Mouse (Mus musculus) hindbrain, embryonic 10.5 days (tissue): ENCODE results near the gene Fus. TPM values are rescaled to one million over a fixed set of nuclear protein-coding genes. Genes with fewer than 3 reads are reported as not detected.

Experiments
- DNase-seq: peaks from one replicate; pipeline ENCODE4 v3.0.0-alpha.2; 2017; ENCODE audit warnings: low spot score
- H3K27ac ChIP-seq: fragments of 300-500 bp; sonication (generic); 2 replicates; pipeline ENCODE4 v1.5.1; 2016; ENCODE audit warnings: mild to moderate bottlenecking, moderate library complexity
- H3K27me3 ChIP-seq: fragments of 300-500 bp; sonication (generic); 2 replicates; pipeline ENCODE4 v1.6.1; 2016; ENCODE audit warnings: mild to moderate bottlenecking; ENCODE audit not compliant: poor library complexity, insufficient read depth, severe bottlenecking
- H3K36me3 ChIP-seq: fragments of 300-500 bp; sonication (generic); 2 replicates; pipeline ENCODE4 v1.6.1; 2016; ENCODE audit warnings: mild to moderate bottlenecking, moderate library complexity
- H3K4me1 ChIP-seq: fragments of 300-500 bp; sonication (generic); replicated peaks from 2 replicates; pipeline ENCODE4 v1.6.1; 2016; ENCODE audit warnings: mild to moderate bottlenecking
- H3K4me3 ChIP-seq: fragments of 300-500 bp; sonication (generic); 2 replicates; pipeline ENCODE4 v1.5.1; 2016; ENCODE audit warnings: mild to moderate bottlenecking, moderate library complexity
- H3K9me3 ChIP-seq: fragments of 300-500 bp; sonication (generic); 2 replicates; pipeline ENCODE4 v1.6.1; 2016; ENCODE audit warnings: mild to moderate bottlenecking, moderate library complexity
- WGBS: fragments of 180-500 bp; shearing (Covaris S2); methylation state at CpG from one replicate; pipeline ENCODE4 v1.1.7; 2016; 5-methylcytosine and 5-hydroxymethylcytosine counted together
- polyA plus RNA-seq: library from polyadenylated mRNA; unstranded; fragments of >200 nt; fragmentation: Nextera tagmentation; extraction: Ambion mirVana; gene quantifications from 2 replicates; pipeline ENCODE4 v1.2.1, GENCODE M21; 2016

Gene Fus
- polyA plus RNA-seq, 1 experiment from 2014 or later = 328 TPM

DNA sequence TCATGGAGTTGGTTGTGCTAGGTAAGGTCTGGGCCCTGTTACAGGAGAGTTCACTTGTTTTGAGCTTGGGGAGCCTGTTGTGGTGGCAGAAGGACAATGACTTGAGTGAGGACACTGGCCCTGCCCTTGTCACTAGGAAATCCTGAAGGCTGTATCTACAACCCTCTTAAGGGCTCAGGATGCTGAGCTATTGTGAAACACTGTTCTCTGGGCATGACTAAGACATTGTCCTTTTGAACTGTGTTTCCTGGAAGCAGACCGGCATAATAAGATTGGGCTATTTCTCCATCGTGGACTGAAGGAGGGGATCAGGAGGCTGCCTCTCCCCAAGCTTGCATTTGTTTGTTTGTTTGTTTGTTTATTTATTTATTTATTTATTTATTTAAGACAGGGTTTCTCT is 51.9 kb downstream of the Fus start:
- 86% methylated on average over 2 of the region's 2 CpGs for WGBS

DNA sequence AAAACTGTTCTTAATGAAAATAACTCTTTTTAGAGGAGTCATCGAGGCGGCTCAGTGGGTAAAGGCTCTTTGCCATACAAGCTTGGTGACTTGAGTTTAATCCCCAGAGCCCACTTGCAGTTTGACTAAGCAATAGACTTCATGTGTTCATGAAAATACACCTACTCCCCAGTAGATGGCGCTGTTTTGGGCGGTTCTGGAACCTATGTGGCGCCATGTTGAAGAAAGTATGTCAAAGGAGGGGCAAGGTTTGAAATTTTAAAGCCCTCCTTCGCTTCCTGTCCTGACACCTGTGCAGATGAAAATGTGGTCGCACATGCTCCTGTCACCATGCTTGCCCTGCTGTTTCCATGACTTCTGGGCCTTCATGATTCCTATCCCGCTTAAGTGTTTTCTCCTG is 55.7 kb downstream of the Fus start:
- DNase-seq = no peak
- Histone ChIP-seq H3K4me1 (no peaks in the 10 kb centered on the region), H3K4me3 (no peak overlapping the region), H3K27ac (no peak overlapping the region), H3K9me3 (no peaks in the 10 kb centered on the region), H3K27me3 (no peaks in the 10 kb centered on the region), H3K36me3 (no peaks in the 10 kb centered on the region)
- 64% methylated on average over 8 of the region's 8 CpGs for WGBS

More for the DNA sequence above, 51.9 kb downstream of the Fus start:
- Histone ChIP-seq H3K4me1 (no peaks in the 10 kb centered on the region), H3K36me3 (no peaks in the 10 kb centered on the region), H3K9me3 (no peaks in the 10 kb centered on the region), H3K27me3 (no peaks in the 10 kb centered on the region), H3K4me3 (no peak overlapping the region), H3K27ac (no peak overlapping the region)
- no peak for DNase-seq

DNA sequence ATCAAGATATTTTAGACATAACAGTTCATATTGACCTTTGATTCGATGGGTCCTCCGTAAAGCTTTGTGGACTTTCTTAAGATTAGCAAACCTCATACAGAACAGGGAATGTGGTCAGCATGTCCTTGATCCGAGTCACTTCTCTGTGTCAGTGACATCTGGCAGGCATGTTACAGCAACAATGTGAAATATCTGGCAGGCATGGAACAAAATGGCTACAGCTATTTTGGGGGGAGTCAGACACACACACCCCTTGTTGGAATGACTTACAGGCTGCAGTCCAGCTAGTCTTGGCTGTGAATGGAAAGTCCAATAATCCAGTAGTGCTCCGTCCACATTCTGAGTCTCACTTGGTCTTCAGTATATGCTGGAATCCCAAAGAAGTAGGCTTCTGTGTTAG is 56.3 kb downstream of the Fus start:
- Histone ChIP-seq H3K9me3 (no peaks in the 10 kb centered on the region), H3K36me3 (no peaks in the 10 kb centered on the region), H3K27me3 (no peaks in the 10 kb centered on the region), H3K27ac (no peak overlapping the region), H3K4me3 (no peak overlapping the region), H3K4me1 (no peaks in the 10 kb centered on the region)
- WGBS = 90% methylated on average over 4 of the region's 4 CpGs
- DNase-seq = no peak

DNA sequence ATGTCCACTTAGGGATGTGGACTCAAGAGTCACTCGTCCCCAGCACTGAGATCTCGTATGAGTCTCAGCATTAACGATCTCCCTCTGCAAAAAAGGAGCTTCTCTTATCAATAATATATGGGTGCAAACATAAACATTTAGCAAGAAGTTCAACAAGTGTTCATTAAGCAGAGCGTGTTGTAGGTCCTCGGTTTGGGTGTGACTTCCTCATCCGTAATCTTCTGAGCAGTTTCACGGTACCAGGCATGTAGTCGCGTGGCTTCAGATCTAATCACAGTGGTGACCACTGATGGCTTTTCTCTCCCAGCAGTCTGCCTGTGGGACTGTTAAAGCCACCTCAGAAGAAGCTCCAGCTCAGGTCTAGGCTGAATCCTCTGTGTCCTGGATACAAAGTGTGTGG is 57.1 kb downstream of the Fus start:
- 92% methylated on average over 9 of the region's 9 CpGs for WGBS
- Histone ChIP-seq H3K4me3 (no peak overlapping the region), H3K27ac (no peak overlapping the region), H3K9me3 (no peaks in the 10 kb centered on the region), H3K4me1 (no peaks in the 10 kb centered on the region), H3K27me3 (no peaks in the 10 kb centered on the region), H3K36me3 (no peaks in the 10 kb centered on the region)
- no peak for DNase-seq

DNA sequence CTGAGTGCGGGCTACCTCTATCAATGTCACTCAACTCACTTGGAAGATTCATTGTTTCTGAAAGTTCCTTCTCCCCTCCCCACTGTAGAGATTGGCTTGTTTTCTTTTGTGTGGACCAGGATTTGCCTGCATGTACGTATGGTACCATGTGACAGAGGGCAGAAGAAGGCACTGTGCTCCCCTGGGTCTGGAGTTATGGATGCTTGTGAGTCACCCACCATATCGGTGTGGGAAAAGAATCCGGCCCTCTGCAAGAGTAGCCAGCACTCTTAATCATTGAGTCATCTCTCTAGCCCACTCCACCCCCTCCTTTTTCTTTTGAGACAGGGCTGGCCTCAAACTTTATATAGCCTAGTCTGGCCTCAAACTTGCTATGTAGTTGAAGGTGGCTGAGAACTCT is 57.7 kb downstream of the Fus start:
- no peaks in the 10 kb centered on the region for H3K4me1 ChIP-seq
- 88% methylated on average over 4 of the region's 4 CpGs for WGBS
- no peak for DNase-seq
- H3K27ac ChIP-seq = no peak overlapping the region
- H3K4me3 ChIP-seq = no peak overlapping the region
- no peaks in the 10 kb centered on the region for H3K9me3 ChIP-seq
- no peaks in the 10 kb centered on the region for H3K36me3 ChIP-seq
- no peaks in the 10 kb centered on the region for H3K27me3 ChIP-seq

DNA sequence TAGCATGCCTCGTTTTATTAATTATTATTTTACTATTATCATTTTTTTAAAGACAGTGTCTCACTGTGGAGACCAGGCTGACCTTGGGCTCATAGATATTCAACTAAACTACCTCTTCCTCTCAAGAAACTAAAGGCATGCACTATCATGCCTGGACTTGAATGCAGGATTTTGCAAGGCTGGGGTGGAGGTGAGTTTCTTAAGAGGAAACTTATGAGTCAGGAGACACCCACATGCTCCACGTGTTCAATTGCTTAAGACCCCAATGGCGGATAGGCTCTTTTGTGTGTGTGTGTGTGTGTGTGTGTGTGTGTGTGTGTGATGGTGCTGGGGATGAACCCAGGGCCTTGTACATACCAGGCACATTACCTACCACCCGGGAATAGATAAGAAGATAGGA is 58.1 kb downstream of the Fus start:
- H3K4me3 ChIP-seq = no peak overlapping the region
- no peaks in the 10 kb centered on the region for H3K4me1 ChIP-seq
- no peak for DNase-seq
- WGBS = 83% methylated on average over 4 of the region's 4 CpGs
- no peak overlapping the region for H3K27ac ChIP-seq
- no peaks in the 10 kb centered on the region for H3K9me3 ChIP-seq
- H3K36me3 ChIP-seq = no peaks in the 10 kb centered on the region
- H3K27me3 ChIP-seq = no peaks in the 10 kb centered on the region

DNA sequence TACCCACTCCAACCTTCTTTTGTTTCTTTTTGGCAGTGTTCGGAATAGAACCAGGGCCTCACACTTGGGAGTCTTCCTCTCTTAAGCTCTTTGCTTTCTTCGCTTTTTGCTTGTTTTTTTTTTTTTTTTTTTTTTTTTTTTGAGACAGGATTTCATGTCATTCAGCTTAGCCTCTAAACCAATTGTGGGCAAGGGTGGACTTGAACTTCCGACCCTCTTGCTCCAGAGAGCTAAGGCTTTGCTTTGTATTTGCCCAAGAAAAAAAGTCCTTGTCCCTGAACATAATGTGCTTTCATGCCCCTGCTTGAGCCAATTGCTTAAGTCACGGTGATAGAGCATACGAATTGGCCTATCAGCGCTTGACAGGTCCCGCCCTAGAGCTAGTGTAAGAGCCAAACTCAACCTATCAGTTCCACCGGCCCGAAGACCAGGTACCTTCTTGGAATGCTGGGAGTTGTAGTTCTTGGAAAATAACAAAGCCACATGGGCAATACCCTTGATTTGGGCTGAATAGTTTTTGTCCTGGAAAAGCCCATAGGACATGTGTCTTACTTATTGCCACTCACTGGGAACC is 64.2 kb downstream of the Fus start:
- no peak overlapping the region for H3K27ac ChIP-seq
- no peaks in the 10 kb centered on the region for H3K4me1 ChIP-seq
- WGBS = 38% methylated on average over 9 of the region's 9 CpGs
- DNase-seq = peak; percentile 27
- no peaks in the 10 kb centered on the region for H3K9me3 ChIP-seq
- H3K36me3 ChIP-seq = no peaks in the 10 kb centered on the region
- H3K4me3 ChIP-seq = no peak overlapping the region
- H3K27me3 ChIP-seq = no peaks in the 10 kb centered on the region

DNA sequence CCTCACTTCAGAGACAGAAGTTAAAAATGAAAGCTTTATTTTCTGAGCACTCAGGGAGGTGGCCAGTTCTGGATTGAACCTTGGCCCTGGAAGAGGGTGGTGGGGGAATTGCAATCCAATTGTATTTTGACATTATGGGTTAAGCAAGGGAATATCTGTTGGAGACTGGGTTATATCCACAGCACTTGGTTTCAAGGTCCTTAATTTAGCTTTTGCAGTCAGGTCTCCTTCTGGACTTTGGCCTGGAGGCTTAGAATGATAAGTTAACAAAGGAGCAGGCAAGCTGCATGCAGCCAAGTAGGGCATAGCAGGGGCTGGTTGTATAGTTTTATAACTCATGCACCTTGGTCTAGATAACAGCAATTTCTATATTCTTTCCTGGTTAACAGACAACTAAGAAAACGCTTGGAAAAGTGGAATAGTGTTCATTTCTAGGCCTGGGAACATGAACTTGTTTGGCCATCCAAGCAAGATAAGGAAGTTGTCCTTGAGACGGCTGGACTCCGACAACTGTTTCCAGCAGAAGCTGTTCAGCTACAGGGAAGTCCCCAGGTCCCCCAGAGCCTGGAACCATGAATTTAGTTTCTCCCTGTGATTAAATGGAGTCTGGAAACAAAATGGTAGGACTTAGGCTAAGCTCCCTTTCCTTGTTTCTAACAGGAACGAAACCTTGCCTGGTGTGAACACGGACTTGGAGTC is 65.2 kb downstream of the Fus start:
- no peak overlapping the region for H3K27ac ChIP-seq
- WGBS = 91% methylated on average over 5 of the region's 5 CpGs

DNA sequence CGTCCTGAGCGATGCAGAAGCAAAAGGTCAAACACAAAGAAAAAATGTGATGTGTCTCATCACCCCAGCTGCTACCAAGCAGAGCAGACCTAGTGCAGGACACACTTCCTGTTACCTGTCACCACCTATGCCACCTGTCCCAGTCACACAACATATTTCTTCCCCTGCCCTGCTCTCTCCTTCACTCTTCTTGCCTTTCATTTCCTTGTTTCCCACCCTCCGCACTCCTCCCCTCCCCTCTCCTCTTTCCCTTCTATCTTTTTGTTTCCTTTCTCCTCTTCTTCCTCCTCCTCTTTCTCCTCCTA is 65.7 kb downstream of the Fus start:
- DNase-seq = no peak
- H3K27ac ChIP-seq = no peak overlapping the region
- no peaks in the 10 kb centered on the region for H3K27me3 ChIP-seq
- WGBS = 92% methylated on average over 3 of the region's 3 CpGs
- H3K9me3 ChIP-seq = no peaks in the 10 kb centered on the region
- no peaks in the 10 kb centered on the region for H3K36me3 ChIP-seq
- H3K4me1 ChIP-seq = no peaks in the 10 kb centered on the region
- H3K4me3 ChIP-seq = no peak overlapping the region

More for the DNA sequence above, 65.2 kb downstream of the Fus start:
- H3K4me1 ChIP-seq = no peaks in the 10 kb centered on the region
- no peaks in the 10 kb centered on the region for H3K9me3 ChIP-seq
- H3K4me3 ChIP-seq = no peak overlapping the region
- no peaks in the 10 kb centered on the region for H3K36me3 ChIP-seq
- no peaks in the 10 kb centered on the region for H3K27me3 ChIP-seq
- no peak for DNase-seq

DNA sequence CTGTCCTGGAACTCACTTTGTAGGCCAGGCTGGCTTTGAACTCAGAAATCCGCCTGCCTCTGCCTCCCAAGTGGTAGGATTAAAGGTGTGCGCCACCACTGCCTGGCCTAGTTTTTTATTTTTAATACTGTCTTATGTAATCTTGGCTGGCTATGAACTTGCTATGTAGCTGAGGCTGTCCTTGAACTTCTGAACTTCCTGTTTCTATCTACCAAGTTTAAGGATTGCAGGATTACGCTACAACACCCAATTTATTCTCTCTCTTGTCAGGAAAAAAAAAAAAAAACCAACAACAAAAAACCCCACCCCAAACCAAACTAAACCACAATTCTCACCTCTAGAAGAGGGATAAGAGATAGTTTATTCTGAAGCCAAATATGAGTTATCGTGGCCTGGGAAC is 66.4 kb downstream of the Fus start:
- no peak overlapping the region for H3K4me3 ChIP-seq
- H3K9me3 ChIP-seq = no peaks in the 10 kb centered on the region
- no peaks in the 10 kb centered on the region for H3K27me3 ChIP-seq
- H3K36me3 ChIP-seq = no peaks in the 10 kb centered on the region
- no peak overlapping the region for H3K27ac ChIP-seq
- whole genome bisulfite sequencing = 95% methylated on average over 4 of the region's 4 CpGs
- DNase-seq = no peak
- no peaks in the 10 kb centered on the region for H3K4me1 ChIP-seq

Other genes with a start within 250 kb of the Fus start
- gene Ctf2, start 235.3 kb upstream of the Fus start, polyA plus RNA-seq = 0.26 and 0.37 TPM in 2 replicates
- 8.6 and 8.9 TPM in 2 replicates for gene Fbxl19, start 222.9 kb upstream of the Fus start, polyA plus RNA-seq
- 10.3 and 11.9 TPM in 2 replicates for gene Orai3, start 197.6 kb upstream of the Fus start, polyA plus RNA-seq
- gene Setd1a, start 190.8 kb upstream of the Fus start, polyA plus RNA-seq = 16.5 and 18.7 TPM in 2 replicates
- gene Gm49388, start 181.8 kb upstream of the Fus start, polyA plus RNA-seq = not detected in 2 replicates
- 7.4 and 7.8 TPM in 2 replicates for gene Hsd3b7, start 166.9 kb upstream of the Fus start, polyA plus RNA-seq
- 15.2 and 21.6 TPM in 2 replicates for gene Stx4a, start 143.2 kb upstream of the Fus start, polyA plus RNA-seq
- 5.0 and 8.5 TPM in 2 replicates for gene Stx1b, start 142.9 kb upstream of the Fus start, polyA plus RNA-seq
- gene Zfp646, start 91.2 kb upstream of the Fus start, polyA plus RNA-seq = 19.0 and 19.2 TPM in 2 replicates
- gene Zfp668, start 90.6 kb upstream of the Fus start, polyA plus RNA-seq = 41.4 and 42.3 TPM in 2 replicates
- gene Prss53, start 76.5 kb upstream of the Fus start, polyA plus RNA-seq = 0.51 and 1.1 TPM in 2 replicates
- not detected in 2 replicates for gene Gm21974, start 72.0 kb upstream of the Fus start, polyA plus RNA-seq
- gene Vkorc1, start 71.8 kb upstream of the Fus start, polyA plus RNA-seq = 49.7 and 54.7 TPM in 2 replicates
- gene Bckdk, start 63.4 kb upstream of the Fus start, polyA plus RNA-seq = 115 and 123 TPM in 2 replicates
- 50.4 TPM in 2 replicates for gene Kat8, start 54.9 kb upstream of the Fus start, polyA plus RNA-seq
- gene Prss8, start 37.4 kb upstream of the Fus start, polyA plus RNA-seq = 5.3 and 9.7 TPM in 2 replicates
- 10.4 and 11.6 TPM in 2 replicates for gene Prss36, start 20.7 kb upstream of the Fus start, polyA plus RNA-seq
- 9.5 and 12.4 TPM in 2 replicates for gene Pycard, start 26.4 kb downstream of the Fus start, polyA plus RNA-seq
- gene Trim72, start 36.5 kb downstream of the Fus start, polyA plus RNA-seq = not detected in 2 replicates
- 0.58 and 0.73 TPM in 2 replicates for gene Itgam, start 95.2 kb downstream of the Fus start, polyA plus RNA-seq
- gene Gm49368, start 95.2 kb downstream of the Fus start, polyA plus RNA-seq = 0.04 TPM in 1 of 2 replicates, not detected in the other
- not detected in 2 replicates for gene Itgax, start 162.1 kb downstream of the Fus start, polyA plus RNA-seq
- not detected in 2 replicates for gene Itgad, start 186.9 kb downstream of the Fus start, polyA plus RNA-seq
- 0.25 TPM in 1 of 2 replicates, not detected in the other for gene Cox6a2, start 238.9 kb downstream of the Fus start, polyA plus RNA-seq